Mouse (Mus musculus) hindbrain, embryonic 14.5 days (tissue): ENCODE results near the gene Thsd7b. TPM values are rescaled to one million over a fixed set of nuclear protein-coding genes. Genes with fewer than 3 reads are reported as not detected.
"Not testable (repeated sequence)": the region's sequence is repeated elsewhere in the genome, so short reads cannot be mapped to it uniquely, and the experiment has no call there.

Experiments used
- ATAC-seq: fragments of 200-750 bp; cut with Nextera tagmentation; 2 replicates; pipeline ENCODE4 v1.8.0; 2017; ENCODE audit warnings: moderate number of reproducible peaks, mild to moderate bottlenecking, moderate TSS enrichment, moderate library complexity; ENCODE audit not compliant: low FRiP score
- DNase-seq: peaks from one replicate; pipeline ENCODE4 v3.0.0-alpha.2; 2015; ENCODE audit warnings: low spot score
- H3K27ac ChIP-seq: fragments of 300-500 bp; sonication (generic); 2 replicates; pipeline ENCODE4 v1.5.1; 2014; ENCODE audit warnings: mild to moderate bottlenecking, moderate library complexity
- H3K27me3 ChIP-seq: fragments of 300-500 bp; sonication (generic); 2 replicates; pipeline ENCODE4 v1.6.1; 2014; ENCODE audit warnings: mild to moderate bottlenecking, low read length, mixed read lengths; ENCODE audit not compliant: control insufficient read depth, insufficient read depth
- H3K36me3 ChIP-seq: fragments of 300-500 bp; sonication (generic); replicated peaks from 2 replicates; pipeline ENCODE4 v1.6.1; 2014; ENCODE audit not compliant: control insufficient read depth, insufficient read depth
- H3K4me1 ChIP-seq: fragments of 300-500 bp; sonication (generic); replicated peaks from 2 replicates; pipeline ENCODE4 v1.6.1; 2014; ENCODE audit warnings: antibody characterized with exemption, low read length, mixed read lengths; ENCODE audit not compliant: control insufficient read depth, insufficient read depth
- H3K4me2 ChIP-seq: fragments of 300-500 bp; sonication (generic); replicated peaks from 2 replicates; pipeline ENCODE4 v1.6.1; 2014; ENCODE audit warnings: mild to moderate bottlenecking, moderate library complexity
- H3K4me3 ChIP-seq: fragments of 300-500 bp; sonication (generic); replicated peaks from 2 replicates; pipeline ENCODE4 v1.5.1; 2014; ENCODE audit warnings: mild to moderate bottlenecking, low read length
- H3K9ac ChIP-seq: fragments of 300-500 bp; sonication (generic); 2 replicates; pipeline ENCODE4 v1.6.1; 2014
- H3K9me3 ChIP-seq: fragments of 300-500 bp; sonication (generic); 2 replicates; pipeline ENCODE4 v1.6.1; 2016; ENCODE audit warnings: low read length; ENCODE audit not compliant: control insufficient read depth
- WGBS: fragments of 180-500 bp; shearing (Covaris S2); extraction: QIAGEN DNeasy Blood & Tissue Kit; methylation state at CpG from one replicate; pipeline ENCODE4 v1.1.7; 2014; 5-methylcytosine and 5-hydroxymethylcytosine counted together
- polyA plus RNA-seq: library from polyadenylated mRNA; unstranded; fragments of >200 nt; fragmentation: Nextera tagmentation; extraction: Ambion mirVana; gene quantifications from 2 replicates; pipeline ENCODE4 v1.2.1, GENCODE M21; 2014

Gene Thsd7b
- polyA plus RNA-seq, 1 experiment from 2014 or later = 12.5 TPM

DNA sequence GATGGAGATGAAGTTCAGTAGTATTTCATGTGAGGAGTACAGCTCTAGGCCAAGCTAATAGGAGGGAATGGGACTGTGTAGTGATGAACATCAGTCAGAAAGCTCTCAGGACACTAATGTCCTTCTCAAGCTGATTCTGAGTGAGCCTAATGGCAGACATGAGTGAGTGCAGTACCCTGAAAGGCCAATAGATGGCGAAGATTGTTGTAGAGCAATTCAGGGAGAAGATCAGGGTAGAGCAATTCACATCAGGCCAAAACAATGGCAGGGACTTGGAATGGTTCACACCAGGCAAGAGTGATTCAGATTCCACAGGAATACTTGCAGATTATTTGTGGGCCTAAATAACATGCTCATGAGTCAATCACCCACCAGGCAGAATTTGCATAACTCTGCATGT, 646.3 kb downstream of the Thsd7b start:
- 0 out of 2 replicates have a peak, but pooled peaks cover 3% of the 10 kb centered on the region for H3K4me1 ChIP-seq
- DNase-seq = no peak

DNA sequence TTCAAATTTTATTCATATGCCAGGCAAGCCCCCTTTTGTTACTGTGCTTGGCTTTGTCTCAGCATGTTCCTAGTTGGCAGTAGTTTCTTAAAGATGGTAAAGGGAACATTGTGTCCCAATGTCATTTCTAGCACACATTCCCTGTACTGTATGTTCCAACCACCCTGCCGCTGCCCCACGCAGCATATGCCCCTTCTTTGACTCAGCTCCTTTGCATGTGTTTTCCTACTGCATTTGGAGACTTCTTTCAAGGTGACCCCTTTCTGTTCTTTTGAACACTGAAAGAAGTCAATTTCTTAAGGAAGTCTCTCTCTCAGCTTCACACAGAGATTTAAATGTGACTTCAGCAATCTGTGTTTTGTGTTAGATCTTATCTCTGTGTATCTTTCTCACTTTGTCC, 657.9 kb downstream of the Thsd7b start:
- no peak overlapping the region for H3K4me3 ChIP-seq
- DNase-seq (no peak), ATAC-seq (no peak)
- H3K4me1 ChIP-seq = no peaks in the 10 kb centered on the region
- 0 out of 2 replicates have a peak, but pooled peaks cover 8% of the 10 kb centered on the region for H3K9me3 ChIP-seq
- no peaks in the 10 kb centered on the region for H3K36me3 ChIP-seq
- H3K4me2 ChIP-seq = no peak overlapping the region
- 97% methylated on average over 2 of the region's 2 CpGs for WGBS
- H3K27me3 ChIP-seq = no peaks in the 10 kb centered on the region
- no peak overlapping the region for H3K27ac ChIP-seq
- H3K9ac ChIP-seq = no peak overlapping the region

More for the DNA sequence above, 646.3 kb downstream of the Thsd7b start:
- ATAC-seq = no peak
- Histone ChIP-seq H3K36me3 (no peaks in the 10 kb centered on the region), H3K4me3 (no peak overlapping the region), H3K9ac (no peak overlapping the region), H3K27me3 (no peaks in the 10 kb centered on the region), H3K4me2 (no peak overlapping the region), H3K27ac (no peak overlapping the region), H3K9me3 (no peaks in the 10 kb centered on the region)
- WGBS = 71% methylated on average over 1 of the region's 1 CpGs

DNA sequence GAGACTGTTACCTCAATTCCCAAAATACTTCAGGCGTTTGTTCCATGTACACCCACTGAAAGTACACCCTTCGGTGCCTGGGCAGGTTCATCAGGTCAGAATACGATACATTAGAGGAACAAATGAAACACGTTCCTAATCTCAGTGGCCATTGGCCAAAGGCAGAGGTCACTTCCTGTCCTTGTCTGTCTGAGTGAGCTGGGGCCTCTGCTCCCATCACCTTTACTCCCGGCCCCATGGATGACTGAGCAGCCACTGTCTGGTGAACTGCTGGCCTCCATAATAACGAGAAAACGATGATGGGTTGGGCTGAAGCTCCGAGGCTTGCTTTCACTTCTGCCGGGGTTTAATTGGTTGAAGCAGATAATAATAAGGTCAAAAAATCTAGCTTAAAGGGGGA, 670.0 kb downstream of the Thsd7b start:
- Histone ChIP-seq H3K9me3 (no peaks in the 10 kb centered on the region), H3K27ac (no peak overlapping the region), H3K4me2 (no peak overlapping the region), H3K9ac (no peak overlapping the region), H3K27me3 (no peaks in the 10 kb centered on the region), H3K4me1 (no peaks in the 10 kb centered on the region), H3K4me3 (no peak overlapping the region), H3K36me3 (no peaks in the 10 kb centered on the region)
- 60% methylated on average over 9 of the region's 9 CpGs for WGBS
- DNase-seq (no peak), ATAC-seq (no peak)

DNA sequence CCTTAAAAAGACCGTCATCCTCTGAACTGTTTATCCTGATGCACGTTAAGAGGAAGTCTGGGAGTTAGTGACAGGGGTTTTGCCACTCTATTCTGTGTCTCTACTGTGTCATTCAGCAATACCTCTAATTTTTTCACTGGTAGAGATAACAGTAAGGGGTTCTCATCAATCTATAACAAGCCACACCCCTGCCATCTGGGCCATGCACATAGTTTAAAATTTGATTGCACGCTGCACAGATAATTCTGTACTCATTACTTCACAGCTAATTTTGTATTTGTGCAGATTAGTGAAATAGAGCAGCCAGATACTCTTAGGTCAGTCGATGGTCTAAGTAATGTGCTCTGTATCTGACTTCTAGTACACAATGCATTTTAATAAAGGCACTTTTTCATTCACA, 673.9 kb downstream of the Thsd7b start:
- no peaks in the 10 kb centered on the region for H3K9me3 ChIP-seq
- no peak overlapping the region for H3K4me2 ChIP-seq
- H3K27me3 ChIP-seq = no peaks in the 10 kb centered on the region
- H3K4me1 ChIP-seq = no peaks in the 10 kb centered on the region
- H3K36me3 ChIP-seq = no peaks in the 10 kb centered on the region
- H3K4me3 ChIP-seq = no peak overlapping the region
- H3K9ac ChIP-seq = no peak overlapping the region
- H3K27ac ChIP-seq = no peak overlapping the region
- ATAC-seq = no peak
- 63% methylated on average over 4 of the region's 4 CpGs for WGBS
- no peak for DNase-seq

DNA sequence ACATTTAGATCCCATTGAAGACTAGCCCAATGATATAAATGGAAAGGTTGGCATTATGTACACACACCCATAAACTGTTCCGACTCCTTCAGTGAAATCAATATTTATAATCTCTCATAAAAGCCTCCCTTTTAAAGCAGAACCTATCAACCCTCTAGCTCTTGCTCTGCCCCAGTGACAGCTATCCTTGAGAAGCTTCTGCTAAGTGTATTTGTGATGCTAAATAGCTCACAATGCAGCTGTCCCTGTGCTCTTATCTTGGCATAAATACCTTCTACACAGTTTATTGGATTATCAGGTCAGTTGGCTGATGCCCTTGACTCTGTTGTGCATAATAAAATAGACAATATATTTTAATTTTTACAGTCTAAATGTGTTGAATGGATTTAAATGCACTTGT, 682.4 kb downstream of the Thsd7b start:
- ATAC-seq = no peak
- H3K36me3 ChIP-seq = no peaks in the 10 kb centered on the region

DNA sequence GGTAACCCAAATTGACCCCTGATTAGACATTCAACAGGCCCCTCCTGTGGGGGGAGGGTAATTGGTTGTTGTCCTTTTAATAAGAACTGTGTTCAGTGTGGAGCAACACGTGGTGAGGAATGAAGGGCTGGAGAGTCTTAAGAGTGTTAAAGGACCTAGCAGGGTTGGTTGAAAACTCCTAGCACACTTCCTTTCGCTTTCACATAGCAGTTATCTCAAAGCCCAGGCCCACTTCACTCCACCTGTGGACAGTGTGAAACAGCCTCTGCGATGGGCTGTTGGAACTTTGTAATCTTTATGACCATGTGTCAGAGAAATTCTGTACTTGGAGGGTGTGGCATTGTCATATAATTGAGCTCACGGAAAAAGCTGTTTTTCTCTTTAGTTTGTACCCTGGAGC, 683.5 kb downstream of the Thsd7b start:
- Histone ChIP-seq H3K4me3 (no peak overlapping the region), H3K27ac (no peak overlapping the region), H3K36me3 (no peaks in the 10 kb centered on the region), H3K4me1 (no peaks in the 10 kb centered on the region), H3K9me3 (no peaks in the 10 kb centered on the region), H3K4me2 (no peak overlapping the region), H3K27me3 (no peaks in the 10 kb centered on the region), H3K9ac (no peak overlapping the region)
- DNase-seq = no peak
- ATAC-seq = no peak
- WGBS = 65% methylated on average over 4 of the region's 4 CpGs

More for the DNA sequence above, 682.4 kb downstream of the Thsd7b start:
- H3K27me3 ChIP-seq = no peaks in the 10 kb centered on the region
- WGBS = 40% methylated on average over 1 of the region's 1 CpGs
- no peak overlapping the region for H3K4me2 ChIP-seq
- H3K9me3 ChIP-seq = no peaks in the 10 kb centered on the region
- no peaks in the 10 kb centered on the region for H3K4me1 ChIP-seq
- no peak overlapping the region for H3K4me3 ChIP-seq
- DNase-seq = no peak
- H3K27ac ChIP-seq = no peak overlapping the region
- no peak overlapping the region for H3K9ac ChIP-seq

DNA sequence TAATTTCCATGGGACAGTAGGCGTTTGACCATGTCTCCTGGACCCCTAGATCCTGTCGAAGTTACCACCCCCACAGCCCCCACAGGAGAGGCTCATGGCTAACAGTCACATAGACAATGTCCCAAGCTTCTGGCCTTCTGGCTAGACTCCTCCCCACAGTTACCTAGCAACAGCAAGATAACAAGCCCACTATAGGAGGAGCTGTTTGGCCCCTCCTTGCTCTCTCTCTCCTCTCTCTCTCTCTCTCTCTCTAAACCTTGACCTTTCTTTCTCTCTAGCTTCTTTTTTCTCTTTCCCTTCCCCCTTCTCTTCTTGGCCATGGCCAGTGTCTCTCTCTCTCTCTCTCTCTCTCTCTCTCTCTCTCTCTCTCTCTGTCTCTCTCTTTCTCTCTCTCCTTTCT, 686.2 kb downstream of the Thsd7b start:
- H3K9me3 ChIP-seq, H3K4me1 ChIP-seq, H3K9ac ChIP-seq, H3K36me3 ChIP-seq, H3K4me3 ChIP-seq, H3K27ac ChIP-seq, H3K4me2 ChIP-seq, DNase-seq, ATAC-seq, H3K27me3 ChIP-seq: not testable (repeated sequence)
- 47% methylated on average over 2 of the region's 2 CpGs for WGBS

DNA sequence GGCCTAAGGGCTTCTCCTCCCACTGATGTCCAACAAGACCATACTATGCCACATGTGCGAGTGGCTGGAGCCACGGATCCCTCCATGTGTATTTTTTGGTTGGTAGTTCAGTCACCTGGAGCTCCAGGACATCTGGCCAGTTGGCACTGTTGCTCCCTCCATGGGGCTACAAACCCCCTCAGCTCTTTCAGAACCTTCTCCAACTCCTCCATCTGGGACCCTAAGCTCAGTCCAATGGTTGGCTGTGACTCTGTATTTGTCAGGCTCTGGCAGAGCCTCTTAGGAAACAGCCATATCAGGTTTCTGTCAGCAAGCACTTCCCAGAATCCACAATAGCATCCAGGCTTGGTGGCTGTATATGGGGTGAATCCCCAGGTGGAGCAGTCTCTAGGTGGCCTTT, 690.1 kb downstream of the Thsd7b start:
- no peaks in the 10 kb centered on the region for H3K36me3 ChIP-seq
- no peaks in the 10 kb centered on the region for H3K9me3 ChIP-seq
- H3K27me3 ChIP-seq = no peaks in the 10 kb centered on the region
- H3K4me3 ChIP-seq = no peak overlapping the region
- DNase-seq = no peak
- H3K4me1 ChIP-seq = no peaks in the 10 kb centered on the region
- H3K9ac ChIP-seq = no peak overlapping the region
- no peak overlapping the region for H3K27ac ChIP-seq
- WGBS = 92% methylated on average over 2 of the region's 2 CpGs
- ATAC-seq = no peak
- no peak overlapping the region for H3K4me2 ChIP-seq

DNA sequence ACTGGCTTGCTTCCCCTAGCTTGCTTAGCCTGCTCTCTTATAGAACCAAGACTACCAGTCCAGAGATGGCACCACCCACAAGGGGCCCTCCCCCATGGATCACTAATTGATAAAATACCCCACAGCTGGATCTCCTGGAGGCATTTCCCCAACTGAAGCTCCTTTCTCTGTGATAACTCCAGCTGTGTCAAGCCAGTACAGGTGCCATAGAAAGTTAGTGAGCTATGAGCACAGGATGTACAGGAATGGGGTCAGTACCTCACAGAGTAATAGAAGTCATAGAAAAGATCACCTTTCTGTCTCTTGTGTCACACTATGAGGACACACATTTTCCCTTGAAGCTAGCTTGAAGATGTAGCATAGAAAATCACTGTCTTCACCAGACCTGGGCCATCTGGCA, 716.1 kb downstream of the Thsd7b start:
- not testable (repeated sequence) for H3K4me1 ChIP-seq, H3K36me3 ChIP-seq, H3K4me3 ChIP-seq, H3K27me3 ChIP-seq, ATAC-seq, H3K4me2 ChIP-seq, H3K27ac ChIP-seq, DNase-seq, H3K9ac ChIP-seq, H3K9me3 ChIP-seq

DNA sequence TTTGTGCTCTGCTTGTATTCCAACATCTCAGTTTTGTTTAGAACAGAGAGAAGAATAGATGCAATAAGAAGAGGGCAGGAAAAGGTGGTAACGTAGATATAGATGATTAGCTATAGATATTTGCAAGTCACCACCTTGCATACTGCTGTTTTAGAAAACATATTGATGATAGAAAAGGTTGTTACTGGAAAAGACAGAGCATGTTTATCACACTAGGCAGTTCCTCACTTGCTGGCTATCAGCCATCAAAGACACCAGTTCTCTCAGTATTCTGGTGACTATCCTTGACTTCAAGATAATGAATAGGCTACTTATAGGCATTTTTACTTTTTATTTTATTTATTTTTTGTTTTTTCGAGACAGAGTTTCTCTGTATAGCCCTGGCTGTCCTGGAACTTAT, 717.7 kb downstream of the Thsd7b start:
- no peak for DNase-seq
- Histone ChIP-seq H3K36me3 (no peaks in the 10 kb centered on the region), H3K4me2 (no peak overlapping the region), H3K27me3 (no peaks in the 10 kb centered on the region), H3K4me3 (no peak overlapping the region), H3K9ac (no peak overlapping the region), H3K9me3 (no peaks in the 10 kb centered on the region), H3K27ac (no peak overlapping the region), H3K4me1 (no peaks in the 10 kb centered on the region)
- no peak for ATAC-seq
- WGBS = 76% methylated on average over 2 of the region's 2 CpGs
